Mouse (Mus musculus) cerebellum, postnatal 4 days (tissue): ENCODE measurements at regions not wholly inside any gene's neighbourhood (a gene's known extent, or its start where the extent isn't known, plus 50 kb on each side); places are given as distances from the start of the nearest gene placed in this dataset.

ENCODE experiments used
- DNase-seq, 2 experiments: peaks; one replicate each; pipeline ENCODE4 v3.0.0; 2022; ENCODE audit warnings: low spot score in 2 of 2, mixed read lengths in 1 of 2

DNA sequence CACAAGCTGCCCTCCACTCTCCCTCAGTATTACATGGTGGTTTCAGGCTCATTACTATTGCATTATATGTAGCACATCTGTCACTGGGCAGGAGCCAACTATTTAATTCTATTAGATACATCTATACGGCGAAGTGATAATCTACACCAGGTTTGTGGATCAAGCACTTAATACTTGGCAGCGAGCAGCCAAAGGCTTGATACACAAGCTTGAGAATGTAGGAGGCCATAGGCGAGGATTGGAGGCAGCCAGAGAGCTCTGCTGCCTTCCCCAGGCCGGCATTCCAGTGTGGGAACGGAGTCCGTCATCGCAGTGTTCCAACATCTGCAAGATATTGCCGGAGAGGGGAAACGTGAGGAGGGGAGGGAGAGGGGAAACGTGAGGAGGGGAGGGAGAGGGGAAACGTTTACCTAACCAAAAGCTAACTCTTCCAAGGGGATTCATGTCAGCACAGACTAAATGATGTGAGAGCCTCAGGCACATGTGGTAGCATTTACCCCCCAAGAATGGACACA, 109.6 kb upstream of the Habp2 start:
- no peak for DNase-seq

DNA sequence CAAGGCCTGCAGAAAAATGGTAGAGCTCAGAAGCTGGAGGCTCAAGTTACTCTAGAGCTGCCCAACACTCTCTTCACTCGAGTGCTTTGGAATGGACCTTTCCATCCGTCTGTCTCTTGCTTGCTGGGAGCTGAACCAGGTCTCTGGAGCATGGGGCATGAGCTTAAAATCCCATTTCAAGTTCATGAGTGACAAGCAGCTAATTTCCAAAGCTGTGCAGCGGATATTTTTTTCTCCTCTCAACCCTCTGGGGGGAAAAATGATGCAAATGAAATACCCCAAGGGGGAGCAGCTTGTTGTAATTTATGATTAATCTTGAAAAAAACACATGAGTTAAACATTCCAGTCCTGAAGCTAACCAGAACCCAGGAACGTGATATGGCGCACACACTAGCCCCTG, 101.2 kb upstream of the Habp2 start:
- no peak for DNase-seq

- no peak for DNase-seq
Observed at GRCm38 (mm10) chr19:56189185-56189584, 97.8 kb upstream of the Habp2 start.

DNA sequence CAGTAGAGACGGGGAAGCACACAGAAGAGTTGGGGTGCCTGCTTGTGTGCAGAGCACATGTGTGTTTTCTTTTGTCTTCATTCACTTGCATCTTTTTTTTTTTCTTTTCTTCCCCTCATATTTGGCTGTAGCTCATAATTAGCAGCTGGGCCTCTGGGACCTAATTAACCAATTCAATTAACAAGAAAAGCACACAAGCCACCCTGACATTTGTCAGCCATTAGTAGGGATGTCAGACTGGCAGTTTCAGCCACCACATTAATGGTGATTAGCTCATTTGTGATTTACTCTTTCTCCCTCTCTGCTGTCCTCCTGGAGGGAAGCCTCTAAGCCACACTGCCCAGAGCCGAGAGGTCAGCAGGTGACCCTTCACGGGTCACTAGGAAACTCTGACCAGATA, 96.7 kb upstream of the Habp2 start:
- DNase-seq, result no peak

DNA sequence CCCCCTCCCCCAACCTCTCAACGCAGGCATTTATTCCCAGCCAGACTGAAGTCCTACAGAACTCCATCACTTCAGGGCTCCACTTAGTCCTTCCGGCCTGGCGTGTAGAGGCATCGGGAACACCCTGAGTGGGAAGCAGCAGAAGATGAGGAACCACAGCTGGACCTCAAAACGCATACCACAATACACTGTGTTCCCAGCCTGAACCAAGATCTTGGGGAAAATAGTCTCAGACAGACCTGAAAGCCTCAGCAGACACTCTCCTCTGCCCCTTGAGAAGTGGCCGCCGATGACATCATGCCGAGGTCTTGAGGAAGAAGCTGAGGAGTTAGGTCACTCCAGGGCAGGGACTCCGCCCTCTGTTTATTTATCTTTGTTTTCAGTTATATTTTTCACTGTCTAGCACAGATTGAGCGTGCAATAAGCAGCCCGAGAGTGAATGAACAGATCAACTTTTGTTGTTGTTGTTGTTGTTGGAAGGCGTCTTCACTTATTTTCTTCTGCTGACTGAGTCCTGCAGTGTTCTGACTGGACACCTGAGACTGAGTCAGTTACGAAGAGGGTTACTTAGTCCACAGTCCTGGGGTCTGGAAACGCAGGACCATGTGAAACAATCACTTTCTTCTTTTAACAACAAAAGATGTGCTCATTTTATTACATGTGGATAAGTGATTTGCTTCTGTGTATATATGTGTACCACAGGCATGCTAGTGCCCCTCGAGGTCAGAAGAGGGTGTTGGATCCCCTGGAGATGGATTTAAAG, 88.3 kb upstream of the Habp2 start:
- DNase-seq, result no peak

- no peak for DNase-seq
Observed at GRCm38 (mm10) chr19:56199401-56200150, 87.4 kb upstream of the Habp2 start.

- no peak for DNase-seq
Observed at GRCm38 (mm10) chr19:56201007-56201682, 85.8 kb upstream of the Habp2 start.

GRCm38 (mm10) chr19:56201738-56202480, 85.0 kb upstream of the Habp2 start:
- DNase-seq, result peak in 1 of 2 experiments; percentile 60

- DNase-seq, result no peak
Observed at GRCm38 (mm10) chr19:56202481-56203130, 84.3 kb upstream of the Habp2 start.

- DNase-seq, result no peak
Observed at GRCm38 (mm10) chr19:56218536-56218935, 68.4 kb upstream of the Habp2 start.

DNA sequence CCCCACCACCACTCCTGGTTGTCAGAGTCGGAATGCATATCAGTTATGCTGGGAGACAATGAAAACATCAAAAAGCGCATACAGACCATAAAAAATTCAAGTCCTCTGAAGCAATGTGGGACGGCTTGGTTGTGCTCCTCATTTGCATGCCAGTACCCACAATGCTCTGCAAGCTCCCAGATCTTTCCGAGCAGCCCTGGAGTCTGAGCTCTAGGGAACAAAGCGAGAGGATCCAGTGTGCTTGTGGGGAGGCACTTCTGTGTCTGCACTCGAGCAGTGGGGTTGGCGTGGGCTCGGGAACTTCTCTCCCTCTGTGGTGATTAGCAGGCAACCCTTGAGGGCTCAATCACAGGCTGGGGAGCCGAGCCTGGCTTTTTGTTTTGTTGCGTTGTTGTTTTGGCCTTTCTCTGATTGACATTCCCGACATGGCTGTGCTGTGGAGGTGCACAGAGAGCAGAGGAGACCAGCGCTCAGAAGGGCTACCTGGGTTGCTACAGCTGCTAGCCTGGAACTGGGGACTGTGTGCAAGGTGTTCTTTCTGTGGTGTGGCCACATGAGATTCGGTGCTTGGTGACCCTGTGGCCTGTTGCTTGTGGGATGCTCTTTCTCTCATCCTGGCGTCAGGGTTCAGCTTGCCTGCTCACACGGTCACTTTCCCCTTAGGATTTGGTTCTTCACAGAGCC, 66.1 kb upstream of the Habp2 start:
- no peak for DNase-seq

GRCm38 (mm10) chr19:56222496-56222895, 64.4 kb upstream of the Habp2 start:
- no peak for DNase-seq

DNA sequence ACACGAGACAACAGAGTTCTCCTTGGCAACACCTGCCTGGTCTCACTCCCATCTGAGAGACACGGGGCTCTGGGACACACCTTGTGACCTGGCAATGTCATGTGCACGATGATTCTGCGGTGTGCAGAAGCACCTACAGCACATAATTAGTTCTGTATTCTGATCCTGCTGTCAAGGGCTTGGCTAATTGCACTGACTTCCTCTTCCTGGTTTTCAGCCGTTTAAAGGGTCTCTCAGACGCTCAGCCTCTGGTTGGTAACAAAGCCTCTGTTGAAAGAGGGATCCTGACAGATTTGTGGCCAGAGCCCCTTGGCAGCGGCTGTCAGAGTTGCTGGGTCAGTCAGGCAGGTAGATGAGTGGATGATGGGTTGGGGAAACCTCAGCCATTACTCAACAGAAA, 61.9 kb upstream of the Habp2 start:
- DNase-seq, result no peak

- no peak for DNase-seq
Observed at GRCm38 (mm10) chr19:56225518-56225917, 61.4 kb upstream of the Habp2 start.

- DNase-seq, result no peak
Observed at GRCm38 (mm10) chr19:56228586-56228985, 58.4 kb upstream of the Habp2 start.

DNA sequence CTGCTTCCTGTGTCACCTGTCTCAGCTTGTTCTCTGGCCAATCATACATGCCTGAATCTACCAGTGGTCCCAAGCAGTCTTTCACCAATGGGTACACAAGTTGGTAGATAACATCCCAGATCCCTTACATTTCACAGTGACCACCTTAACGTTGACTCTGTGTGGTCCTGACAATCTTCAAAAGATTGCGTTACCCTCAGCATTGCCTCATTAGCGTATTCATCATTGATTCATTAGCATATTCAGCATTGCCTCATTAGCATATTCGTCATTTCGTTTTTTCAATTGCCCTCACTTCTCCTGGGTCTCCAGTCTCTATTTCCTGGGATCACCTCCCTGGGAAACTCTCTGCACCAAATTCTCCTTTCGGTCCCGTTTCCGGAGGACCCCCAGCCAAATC, 55.5 kb upstream of the Habp2 start:
- DNase-seq, result no peak

- DNase-seq, result no peak
Observed at GRCm38 (mm10) chr19:56231849-56232248, 55.1 kb upstream of the Habp2 start.

DNA sequence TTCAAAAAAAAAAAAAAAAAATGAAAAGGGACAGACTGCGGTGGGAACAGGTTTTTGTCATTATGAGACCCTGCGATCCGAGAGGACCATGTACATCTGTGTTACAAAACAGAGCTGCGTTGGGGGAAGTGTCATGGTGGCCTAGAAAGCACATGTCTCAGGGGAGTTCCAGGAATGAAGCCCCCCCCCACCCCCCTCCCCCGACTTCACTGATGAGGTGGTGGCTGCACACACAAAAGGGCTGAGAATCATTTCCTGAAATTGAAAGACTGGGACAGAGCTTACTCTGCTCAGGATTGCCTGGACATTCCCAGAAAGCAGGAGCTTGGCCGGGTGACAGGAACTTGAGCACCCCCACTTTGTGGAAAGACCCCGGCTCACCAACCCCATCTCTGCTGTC, 54.7 kb upstream of the Habp2 start:
- DNase-seq, result no peak

DNA sequence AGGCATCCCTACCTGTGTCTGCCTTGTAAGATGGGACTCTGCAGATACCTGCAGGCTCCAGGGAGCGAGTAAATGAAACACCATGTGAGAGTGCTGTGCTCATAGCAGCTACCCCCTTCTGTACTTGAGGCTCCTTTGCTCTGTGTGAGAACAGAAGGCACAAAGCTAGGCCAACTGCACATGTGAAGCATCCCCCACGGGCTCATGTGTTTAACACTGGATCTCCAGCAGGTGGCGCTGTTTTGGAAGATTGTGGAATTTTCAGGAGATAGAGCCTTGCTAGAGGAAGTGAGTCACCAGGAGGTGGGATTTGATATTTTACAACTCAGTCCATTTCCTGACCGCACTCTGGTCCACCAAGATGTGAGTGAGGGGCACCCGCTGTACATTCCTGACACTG, 54.0 kb upstream of the Habp2 start:
- no peak for DNase-seq

- no peak for DNase-seq
Observed at GRCm38 (mm10) chr19:56235040-56235439, 51.9 kb upstream of the Habp2 start.
